Mouse (Mus musculus): Measurements from ENCODE around the gene Dusp7. TPM values are rescaled to one million over a fixed set of nuclear protein-coding genes. Genes with fewer than 3 reads are reported as not detected.

The Dusp7 gene
- polyA plus RNA-seq, 1 experiment from 2014 or later = 19.8 TPM

Other genes starting within 250 kb of the Dusp7 start
- gene Glyctk, start 210.5 kb upstream of the Dusp7 start, polyA plus RNA-seq (2014; fragmentation: Nextera tagmentation; extraction: Ambion mirVana) = 0.57 and 1.1 TPM in 2 replicates
- gene Wdr82, start 197.7 kb upstream of the Dusp7 start, polyA plus RNA-seq (2014; fragmentation: Nextera tagmentation; extraction: Ambion mirVana) = 22.7 and 24.4 TPM in 2 replicates
- gene Ppm1m, start 168.9 kb upstream of the Dusp7 start, polyA plus RNA-seq (2014; fragmentation: Nextera tagmentation; extraction: Ambion mirVana) = 20.6 and 23.5 TPM in 2 replicates
- 55.6 and 62.2 TPM in 2 replicates for gene Twf2, start 165.5 kb upstream of the Dusp7 start, polyA plus RNA-seq (2014; fragmentation: Nextera tagmentation; extraction: Ambion mirVana)
- gene Tlr9, start 146.0 kb upstream of the Dusp7 start, polyA plus RNA-seq (2014; fragmentation: Nextera tagmentation; extraction: Ambion mirVana) = not detected in 2 replicates
- gene Alas1, start 120.0 kb upstream of the Dusp7 start, polyA plus RNA-seq (2014; fragmentation: Nextera tagmentation; extraction: Ambion mirVana) = 121 and 128 TPM in 2 replicates
- gene Poc1a, start 87.6 kb upstream of the Dusp7 start, polyA plus RNA-seq (2014; fragmentation: Nextera tagmentation; extraction: Ambion mirVana) = 28.4 and 31.1 TPM in 2 replicates
- 695 and 851 TPM in 2 replicates for gene Rpl29, start 60.8 kb downstream of the Dusp7 start, polyA plus RNA-seq (2014; fragmentation: Nextera tagmentation; extraction: Ambion mirVana)
- 23.2 and 27.7 TPM in 2 replicates for gene Acy1, start 69.7 kb downstream of the Dusp7 start, polyA plus RNA-seq (2014; fragmentation: Nextera tagmentation; extraction: Ambion mirVana)
- 4.7 and 5.0 TPM in 2 replicates for gene Abhd14b, start 78.8 kb downstream of the Dusp7 start, polyA plus RNA-seq (2014; fragmentation: Nextera tagmentation; extraction: Ambion mirVana)
- gene Abhd14a, start 79.0 kb downstream of the Dusp7 start, polyA plus RNA-seq (2014; fragmentation: Nextera tagmentation; extraction: Ambion mirVana) = 41.2 and 41.9 TPM in 2 replicates
- gene Pcbp4, start 84.7 kb downstream of the Dusp7 start, polyA plus RNA-seq (2014; fragmentation: Nextera tagmentation; extraction: Ambion mirVana) = 77.0 and 80.4 TPM in 2 replicates
- 0.25 and 0.46 TPM in 2 replicates for gene Gpr62, start 97.3 kb downstream of the Dusp7 start, polyA plus RNA-seq (2014; fragmentation: Nextera tagmentation; extraction: Ambion mirVana)
- 31.3 and 32.9 TPM in 2 replicates for gene Rrp9, start 107.3 kb downstream of the Dusp7 start, polyA plus RNA-seq (2014; fragmentation: Nextera tagmentation; extraction: Ambion mirVana)
- gene Parp3, start 108.3 kb downstream of the Dusp7 start, polyA plus RNA-seq (2014; fragmentation: Nextera tagmentation; extraction: Ambion mirVana) = 1.0 and 1.9 TPM in 2 replicates
- not detected in 2 replicates for gene Iqcf1, start 131.3 kb downstream of the Dusp7 start, polyA plus RNA-seq (2014; fragmentation: Nextera tagmentation; extraction: Ambion mirVana)
- gene Iqcf5, start 145.9 kb downstream of the Dusp7 start, polyA plus RNA-seq (2014; fragmentation: Nextera tagmentation; extraction: Ambion mirVana) = not detected in 2 replicates
- gene Iqcf3, start 193.0 kb downstream of the Dusp7 start, polyA plus RNA-seq (2014; fragmentation: Nextera tagmentation; extraction: Ambion mirVana) = not detected in 2 replicates
- not detected in 2 replicates for gene Iqcf4, start 202.4 kb downstream of the Dusp7 start, polyA plus RNA-seq (2014; fragmentation: Nextera tagmentation; extraction: Ambion mirVana)

Measured in heart, embryonic 11.5 days (tissue).